In genomic region chr16:58672396-58672795, GRCm38 (mm10) we compare ENCODE assay signal across 1 mouse cellular context.
TF ChIP-seq lines count a peak whose summit lies in the region.

No protein-coding gene starts in this region.

TF ChIP-seq in CH12.LX, 34 proteins besides CTCF, POLR2A, EP300 and RAD21:
- TF ChIP-seq SMC3 (IDR thresholded peaks at IDR 0.05; ENCODE audit: low read depth, low read length), result no peak
- TF ChIP-seq CHD2 (IDR thresholded peaks at IDR 0.05; ENCODE audit: low read length), result no peak
- TF ChIP-seq ZC3H11A (IDR thresholded peaks at IDR 0.05; ENCODE audit: low read depth, low read length), result no peak
- no peak for TF ChIP-seq ZMIZ1 (IDR thresholded peaks at IDR 0.05; ENCODE audit: low read depth, low read length)
- TF ChIP-seq TBP (conservative IDR thresholded peaks at IDR 0.05; ENCODE audit: low read depth, low read length), result no peak
- no peak for TF ChIP-seq MYC (IDR thresholded peaks at IDR 0.05; ENCODE audit: low read depth, low read length)
- no peak for TF ChIP-seq CHD1 (IDR thresholded peaks at IDR 0.05; ENCODE audit: low read depth, low read length)
- TF ChIP-seq MEF2A (IDR thresholded peaks at IDR 0.05; ENCODE audit: borderline replicate concordance, low read depth, low read length), result no peak
- TF ChIP-seq UBTF (IDR thresholded peaks at IDR 0.05; ENCODE audit: low read depth, low read length), result no peak
- no peak for TF ChIP-seq NELFE (IDR thresholded peaks at IDR 0.05; ENCODE audit: low read depth, low read length)
- TF ChIP-seq USF2 (conservative IDR thresholded peaks at IDR 0.05; ENCODE audit: low read depth, low read length), result no peak
- TF ChIP-seq ZNF384 (IDR thresholded peaks at IDR 0.05; ENCODE audit: low read depth, low read length), result no peak
- TF ChIP-seq ZKSCAN1 (IDR thresholded peaks at IDR 0.05; ENCODE audit: borderline replicate concordance, low read depth, low read length), result no peak
- no peak for TF ChIP-seq MAFK (IDR thresholded peaks at IDR 0.05; ENCODE audit: insufficient replicate concordance, low read length)
- no peak for TF ChIP-seq JUN (IDR thresholded peaks at IDR 0.05; ENCODE audit: insufficient read depth, low read depth, low read length)
- TF ChIP-seq MXI1 (IDR thresholded peaks at IDR 0.05; ENCODE audit: low read depth, low read length), result no peak
- no peak for TF ChIP-seq GABPA (IDR thresholded peaks at IDR 0.05; ENCODE audit: insufficient replicate concordance, low read depth, low read length)
- TF ChIP-seq ETS1 (conservative IDR thresholded peaks at IDR 0.05; ENCODE audit: low read depth, low read length), result no peak
- TF ChIP-seq RCOR1 (conservative IDR thresholded peaks at IDR 0.05; ENCODE audit: low read depth, low read length), result no peak
